Mouse (Mus musculus): Measurements from ENCODE around the gene Sfta2.
A peak's percentile ranks its signal among the peaks of the same experiment; 100 is the strongest.

Sfta2 gene

GRCm38 (mm10) chr17:35680591-35680990 is 79.2 kb downstream of the Sfta2 start:
- DNase-seq (ENCODE audit: low read depth, low spot score), result no peak
- Histone ChIP-seq H3K27me3 (ENCODE audit: control insufficient read depth, insufficient read depth, low read length, poor library complexity, severe bottlenecking) (no peaks in the 10 kb centered on the region), H3K36me3 (ENCODE audit: control insufficient read depth, insufficient read depth, low read length, poor library complexity, severe bottlenecking) (no peaks in the 10 kb centered on the region)

DNA sequence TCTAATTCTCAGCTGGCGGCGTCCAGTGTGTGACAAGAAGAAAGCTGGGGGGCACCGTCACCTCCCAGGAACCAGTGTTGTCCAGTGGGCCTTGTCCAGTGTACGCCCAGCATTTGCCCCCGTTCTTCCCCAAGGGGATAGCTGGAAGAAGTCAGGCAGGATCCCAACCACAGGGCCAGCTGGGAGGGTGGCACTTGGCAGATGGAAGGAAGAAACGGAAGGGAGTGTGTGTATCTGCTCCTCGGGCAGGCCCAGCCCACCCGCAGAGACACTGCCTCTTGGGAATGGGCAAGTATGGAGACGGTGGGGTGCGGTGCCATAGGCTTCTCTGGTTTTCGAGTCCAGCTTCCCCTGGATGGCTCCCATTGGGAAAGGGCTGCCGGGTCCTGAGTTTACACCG is 80.6 kb downstream of the Sfta2 start:
- DNase-seq (ENCODE audit: low read depth, low spot score), result no peak
- H3K27me3 ChIP-seq (ENCODE audit: control insufficient read depth, insufficient read depth, low read length, poor library complexity, severe bottlenecking), result no peaks in the 10 kb centered on the region

GRCm38 (mm10) chr17:35685061-35685460 is 83.7 kb downstream of the Sfta2 start:
- no peak for DNase-seq (ENCODE audit: low read depth, low spot score)

More for the DNA sequence above, 80.6 kb downstream of the Sfta2 start:
- H3K36me3 ChIP-seq (ENCODE audit: control insufficient read depth, insufficient read depth, low read length, poor library complexity, severe bottlenecking), result no peaks in the 10 kb centered on the region

DNA sequence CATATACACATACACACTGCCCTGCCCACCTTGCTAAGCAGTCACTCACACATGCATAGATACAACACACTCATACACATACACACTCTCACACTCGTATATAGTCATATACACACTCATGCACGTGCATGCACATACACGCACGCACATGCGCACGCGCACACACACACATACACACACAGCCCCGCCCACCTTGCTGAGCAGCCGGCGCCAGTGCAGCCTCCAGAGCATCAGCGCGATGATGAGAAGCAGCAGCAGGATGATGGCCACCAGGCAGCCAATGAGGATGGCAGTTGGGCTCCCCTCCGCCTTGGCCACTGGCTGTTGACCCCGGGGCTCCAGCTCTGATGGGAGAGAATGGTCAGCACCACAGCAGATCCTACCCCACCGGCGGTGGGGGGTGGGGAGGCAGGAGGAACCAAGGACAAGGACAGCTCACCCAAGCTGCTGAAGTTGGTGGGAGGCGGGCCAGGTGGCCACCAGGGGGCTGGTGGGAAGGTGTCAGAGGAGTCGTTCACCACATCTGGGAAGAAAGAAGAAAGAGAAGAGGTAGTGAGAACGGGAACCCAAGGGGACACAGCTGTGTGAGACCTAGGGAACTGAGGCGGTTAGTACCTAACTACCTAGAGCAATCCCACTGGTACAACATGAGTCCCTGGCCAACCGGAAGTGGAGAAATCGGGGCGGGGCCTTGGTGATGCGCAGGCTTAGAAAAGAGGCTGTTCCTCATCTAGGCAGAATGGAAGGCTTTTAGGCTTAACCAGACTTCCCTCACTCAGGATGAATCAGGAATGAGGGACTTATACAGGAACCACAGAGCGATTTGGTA is 87.2 kb downstream of the Sfta2 start:
- H3K36me3 ChIP-seq (ENCODE audit: control insufficient read depth, insufficient read depth, low read length, poor library complexity, severe bottlenecking), result no peaks in the 10 kb centered on the region
- H3K27me3 ChIP-seq (ENCODE audit: control insufficient read depth, insufficient read depth, low read length, poor library complexity, severe bottlenecking), result no peaks in the 10 kb centered on the region
- no peak for DNase-seq (ENCODE audit: low read depth, low spot score)

More at GRCm38 (mm10) chr17:35685061-35685460, 83.7 kb downstream of the Sfta2 start:
- Histone ChIP-seq H3K27me3 (ENCODE audit: control insufficient read depth, insufficient read depth, low read length, poor library complexity, severe bottlenecking) (no peaks in the 10 kb centered on the region), H3K36me3 (ENCODE audit: control insufficient read depth, insufficient read depth, low read length, poor library complexity, severe bottlenecking) (no peaks in the 10 kb centered on the region)

GRCm38 (mm10) chr17:35689936-35690645 is 88.7 kb downstream of the Sfta2 start:
- Histone ChIP-seq H3K27me3 (ENCODE audit: control insufficient read depth, insufficient read depth, low read length, poor library complexity, severe bottlenecking) (no peaks in the 10 kb centered on the region), H3K36me3 (ENCODE audit: control insufficient read depth, insufficient read depth, low read length, poor library complexity, severe bottlenecking) (no peaks in the 10 kb centered on the region)
- no peak for DNase-seq (ENCODE audit: low read depth, low spot score)

DNA sequence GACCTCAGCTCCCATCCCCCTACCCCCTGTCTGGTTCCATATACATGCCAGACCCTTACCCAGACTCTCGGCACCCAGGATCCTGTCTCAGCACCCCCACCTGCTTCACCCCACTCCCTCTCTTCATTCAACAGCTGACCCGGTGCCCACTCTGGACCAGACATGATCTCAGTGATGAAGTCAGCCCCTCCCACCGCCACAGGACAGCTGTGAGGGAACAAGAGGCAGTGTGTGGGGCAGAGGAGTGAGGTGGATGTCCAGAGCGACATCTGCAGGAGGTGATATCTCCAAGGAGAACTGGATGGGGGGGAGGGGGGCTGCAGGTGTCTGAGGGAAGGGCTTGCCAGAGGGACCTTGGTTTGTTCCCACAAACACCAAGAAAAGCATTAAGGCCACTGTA is 90.5 kb downstream of the Sfta2 start:
- no peaks in the 10 kb centered on the region for H3K27me3 ChIP-seq (ENCODE audit: control insufficient read depth, insufficient read depth, low read length, poor library complexity, severe bottlenecking)
- H3K36me3 ChIP-seq (ENCODE audit: control insufficient read depth, insufficient read depth, low read length, poor library complexity, severe bottlenecking), result no peaks in the 10 kb centered on the region
- no peak for DNase-seq (ENCODE audit: low read depth, low spot score)

DNA sequence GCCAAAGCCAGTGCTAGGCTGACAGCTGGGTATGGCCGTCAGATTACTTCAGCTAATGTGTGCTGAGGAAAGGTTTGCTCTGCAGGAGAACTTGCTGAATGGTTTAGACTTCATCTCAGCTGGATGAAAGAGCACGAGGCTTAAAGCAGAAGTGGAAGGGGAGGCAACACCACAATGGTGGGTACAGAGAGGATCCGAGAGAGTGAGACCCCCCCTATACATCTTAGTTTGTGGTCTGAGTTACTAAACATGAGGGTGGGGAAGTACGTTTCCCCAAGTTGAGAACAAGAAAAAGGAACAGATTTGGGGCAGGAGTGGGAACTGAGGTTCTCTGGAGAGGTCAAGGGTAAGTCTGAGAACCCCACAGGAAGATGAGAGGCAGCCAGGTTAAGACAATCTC is 91.0 kb downstream of the Sfta2 start:
- H3K27me3 ChIP-seq (ENCODE audit: control insufficient read depth, insufficient read depth, low read length, poor library complexity, severe bottlenecking), result no peaks in the 10 kb centered on the region
- H3K36me3 ChIP-seq (ENCODE audit: control insufficient read depth, insufficient read depth, low read length, poor library complexity, severe bottlenecking), result no peaks in the 10 kb centered on the region
- DNase-seq (ENCODE audit: low read depth, low spot score), result no peak

DNA sequence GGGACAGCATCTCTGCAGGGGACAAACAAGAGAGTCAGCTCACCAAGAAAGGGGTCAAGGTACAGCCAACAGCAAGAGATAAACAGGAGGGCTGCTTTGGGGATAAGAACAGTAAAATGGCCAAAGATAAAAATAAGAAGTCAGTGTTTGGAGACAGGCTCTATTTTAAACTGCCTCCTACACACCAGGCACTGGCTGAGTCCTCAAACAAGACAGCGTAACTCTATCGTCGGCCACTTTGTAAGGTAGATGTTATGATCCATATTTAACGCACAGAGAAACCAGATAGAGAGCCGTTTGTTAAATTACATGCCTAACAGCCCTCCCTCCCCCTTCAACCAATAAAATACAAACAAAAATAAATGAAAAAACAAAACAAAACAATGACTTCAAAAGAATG is 92.6 kb downstream of the Sfta2 start:
- no peak for DNase-seq (ENCODE audit: low read depth, low spot score)
- H3K27me3 ChIP-seq (ENCODE audit: control insufficient read depth, insufficient read depth, low read length, poor library complexity, severe bottlenecking), result no peaks in the 10 kb centered on the region; the same call in 1 of the 2 replicates
- no peaks in the 10 kb centered on the region for H3K36me3 ChIP-seq (ENCODE audit: control insufficient read depth, insufficient read depth, low read length, poor library complexity, severe bottlenecking)

GRCm38 (mm10) chr17:35695289-35695688 is 93.9 kb downstream of the Sfta2 start:
- no peaks in the 10 kb centered on the region; the same call in 1 of the 2 replicates for H3K27me3 ChIP-seq (ENCODE audit: control insufficient read depth, insufficient read depth, low read length, poor library complexity, severe bottlenecking)
- peak; percentile 24 for DNase-seq (ENCODE audit: low read depth, low spot score)
- H3K36me3 ChIP-seq (ENCODE audit: control insufficient read depth, insufficient read depth, low read length, poor library complexity, severe bottlenecking), result no peaks in the 10 kb centered on the region

- DNase-seq (ENCODE audit: low read depth, low spot score), result no peak
- no peaks in the 10 kb centered on the region; the same call in 1 of the 2 replicates for H3K27me3 ChIP-seq (ENCODE audit: control insufficient read depth, insufficient read depth, low read length, poor library complexity, severe bottlenecking)
- no peaks in the 10 kb centered on the region for H3K36me3 ChIP-seq (ENCODE audit: control insufficient read depth, insufficient read depth, low read length, poor library complexity, severe bottlenecking)
Observed at GRCm38 (mm10) chr17:35696691-35697090, 95.3 kb downstream of the Sfta2 start.

GRCm38 (mm10) chr17:35697429-35697758 is 96.0 kb downstream of the Sfta2 start:
- no peak for DNase-seq (ENCODE audit: low read depth, low spot score)
- H3K27me3 ChIP-seq (ENCODE audit: control insufficient read depth, insufficient read depth, low read length, poor library complexity, severe bottlenecking), result no peaks in the 10 kb centered on the region; the same call in 1 of the 2 replicates
- no peaks in the 10 kb centered on the region for H3K36me3 ChIP-seq (ENCODE audit: control insufficient read depth, insufficient read depth, low read length, poor library complexity, severe bottlenecking)

GRCm38 (mm10) chr17:35697759-35698500 is 96.6 kb downstream of the Sfta2 start:
- H3K27me3 ChIP-seq (ENCODE audit: control insufficient read depth, insufficient read depth, low read length, poor library complexity, severe bottlenecking), result no peaks in the 10 kb centered on the region; the same call in 1 of the 2 replicates
- H3K36me3 ChIP-seq (ENCODE audit: control insufficient read depth, insufficient read depth, low read length, poor library complexity, severe bottlenecking), result no peaks in the 10 kb centered on the region
- DNase-seq (ENCODE audit: low read depth, low spot score), result no peak

DNA sequence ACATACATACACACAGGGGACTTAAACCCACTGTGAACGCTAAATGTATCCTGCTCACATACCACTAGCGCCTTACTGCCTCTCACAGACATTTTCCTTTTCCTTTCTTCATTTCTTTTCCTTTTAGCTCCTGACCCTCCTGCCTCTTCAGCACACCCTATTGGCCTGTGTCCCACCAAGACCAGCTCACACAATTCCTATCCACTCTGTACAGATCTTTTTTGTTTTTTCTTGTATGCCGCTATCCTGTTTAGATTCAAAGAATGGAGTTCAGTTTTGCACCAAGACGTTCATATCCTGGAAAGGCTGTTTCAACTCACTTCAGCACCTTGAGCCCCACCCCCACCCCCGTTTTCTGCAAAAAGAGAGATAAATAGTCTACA is 97.1 kb downstream of the Sfta2 start:
- no peaks in the 10 kb centered on the region for H3K36me3 ChIP-seq (ENCODE audit: control insufficient read depth, insufficient read depth, low read length, poor library complexity, severe bottlenecking)
- no peak for DNase-seq (ENCODE audit: low read depth, low spot score)
- no peaks in the 10 kb centered on the region; the same call in 1 of the 2 replicates for H3K27me3 ChIP-seq (ENCODE audit: control insufficient read depth, insufficient read depth, low read length, poor library complexity, severe bottlenecking)

GRCm38 (mm10) chr17:35699919-35700318 is 98.6 kb downstream of the Sfta2 start:
- no peak for DNase-seq (ENCODE audit: low read depth, low spot score)
- Histone ChIP-seq H3K36me3 (ENCODE audit: control insufficient read depth, insufficient read depth, low read length, poor library complexity, severe bottlenecking) (no peaks in the 10 kb centered on the region), H3K27me3 (ENCODE audit: control insufficient read depth, insufficient read depth, low read length, poor library complexity, severe bottlenecking) (no peaks in the 10 kb centered on the region; the same call in 1 of the 2 replicates)
